Mouse (Mus musculus) urinary bladder, adult 2 months (tissue): ENCODE measurements around the gene Kat6b. TPM values are rescaled to one million over a fixed set of nuclear protein-coding genes. Genes with fewer than 3 reads are reported as not detected.
"Not testable (repeated sequence)": the region's sequence is repeated elsewhere in the genome, so short reads cannot be mapped to it uniquely, and the experiment has no call there.

Experiments
- DNase-seq: peaks from one replicate; pipeline ENCODE4 v3.0.0; 2022; ENCODE audit warnings: low spot score
- polyA plus RNA-seq: library from polyadenylated mRNA; depleted of rRNA; stranded (reverse); fragments of >200 nt; gene quantifications from 2 replicates; pipeline ENCODE4 v1.2.3, GENCODE M21; 2012

Kat6b gene
- polyA plus RNA-seq, 1 experiment = 10.2 TPM

DNA sequence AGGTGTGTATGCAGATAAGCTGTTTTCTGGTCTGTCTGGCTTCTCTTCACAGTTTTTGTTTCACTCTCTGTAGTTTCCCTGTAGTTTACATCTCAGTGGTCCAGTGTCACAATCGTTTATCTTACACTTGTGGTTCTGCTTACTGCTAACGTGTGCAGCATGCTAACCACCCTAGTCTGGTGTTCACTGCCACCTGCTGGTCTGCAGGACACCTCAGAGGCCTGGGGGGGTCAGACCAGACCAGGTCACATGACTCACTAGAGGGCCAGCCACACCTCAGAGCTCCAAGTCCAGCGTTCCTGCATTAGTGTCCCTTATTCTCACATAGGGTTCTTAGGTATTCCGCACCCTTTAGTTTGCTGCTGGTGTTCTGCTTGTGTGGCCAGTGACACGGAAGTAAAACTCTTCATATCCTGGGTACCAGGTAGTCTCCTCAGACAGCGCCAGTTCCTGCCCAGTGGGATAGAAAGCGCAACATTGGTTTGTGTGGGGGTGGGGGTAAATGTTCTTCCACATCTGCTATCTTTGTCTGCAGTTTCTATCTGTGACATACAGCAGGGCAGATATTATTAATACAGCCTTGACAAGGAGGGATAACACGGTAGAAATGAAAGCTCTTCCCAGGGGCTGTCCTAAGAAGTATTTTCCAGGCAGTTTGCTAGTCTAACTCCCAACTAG is 181.4 kb downstream of the Kat6b start:
- DNase-seq = no peak

DNA sequence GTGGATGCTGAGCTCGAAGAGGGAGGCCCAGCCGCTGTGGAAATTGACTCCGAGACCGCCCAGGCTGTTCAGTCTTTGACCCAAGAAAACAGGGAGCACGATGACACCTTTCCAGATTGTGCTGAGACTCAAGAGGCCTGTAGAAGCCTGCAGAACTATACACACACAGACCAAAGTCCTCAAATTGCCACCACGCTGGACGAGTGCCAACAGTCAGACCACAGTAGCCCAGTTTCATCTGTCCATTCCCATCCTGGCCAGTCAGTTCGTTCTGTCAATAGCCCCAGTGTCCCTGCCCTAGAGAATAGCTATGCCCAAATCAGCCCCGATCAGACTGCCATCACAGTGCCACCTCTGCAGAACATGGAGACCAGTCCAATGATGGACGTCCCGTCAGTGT is 188.0 kb downstream of the Kat6b start:
- no peak for DNase-seq

DNA sequence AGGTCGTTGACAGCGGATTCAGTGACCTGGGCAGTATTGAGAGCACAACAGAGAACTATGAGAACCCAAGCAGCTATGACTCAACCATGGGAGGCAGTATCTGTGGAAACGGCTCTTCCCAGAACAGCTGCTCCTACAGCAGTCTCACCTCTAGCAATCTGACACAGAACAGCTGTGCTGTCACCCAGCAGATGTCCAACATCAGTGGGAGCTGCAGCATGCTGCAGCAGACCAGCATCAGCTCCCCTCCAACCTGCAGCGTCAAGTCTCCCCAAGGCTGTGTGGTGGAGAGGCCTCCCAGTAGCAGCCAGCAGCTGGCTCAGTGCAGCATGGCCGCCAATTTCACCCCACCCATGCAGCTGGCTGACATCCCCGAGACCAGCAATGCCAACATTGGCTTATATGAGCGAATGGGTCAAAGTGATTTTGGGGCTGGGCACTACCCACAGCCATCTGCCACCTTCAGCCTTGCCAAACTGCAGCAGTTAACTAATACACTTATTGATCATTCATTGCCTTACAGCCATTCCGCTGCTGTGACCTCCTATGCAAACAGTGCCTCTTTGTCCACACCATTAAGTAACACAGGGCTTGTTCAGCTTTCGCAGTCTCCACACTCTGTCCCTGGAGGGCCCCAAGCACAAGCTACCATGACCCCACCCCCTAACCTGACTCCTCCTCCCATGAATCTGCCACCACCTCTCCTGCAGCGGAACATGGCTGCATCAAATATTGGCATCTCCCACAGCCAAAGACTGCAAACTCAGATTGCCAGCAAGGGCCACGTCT is 188.6 kb downstream of the Kat6b start:
- DNase-seq = no peak

DNA sequence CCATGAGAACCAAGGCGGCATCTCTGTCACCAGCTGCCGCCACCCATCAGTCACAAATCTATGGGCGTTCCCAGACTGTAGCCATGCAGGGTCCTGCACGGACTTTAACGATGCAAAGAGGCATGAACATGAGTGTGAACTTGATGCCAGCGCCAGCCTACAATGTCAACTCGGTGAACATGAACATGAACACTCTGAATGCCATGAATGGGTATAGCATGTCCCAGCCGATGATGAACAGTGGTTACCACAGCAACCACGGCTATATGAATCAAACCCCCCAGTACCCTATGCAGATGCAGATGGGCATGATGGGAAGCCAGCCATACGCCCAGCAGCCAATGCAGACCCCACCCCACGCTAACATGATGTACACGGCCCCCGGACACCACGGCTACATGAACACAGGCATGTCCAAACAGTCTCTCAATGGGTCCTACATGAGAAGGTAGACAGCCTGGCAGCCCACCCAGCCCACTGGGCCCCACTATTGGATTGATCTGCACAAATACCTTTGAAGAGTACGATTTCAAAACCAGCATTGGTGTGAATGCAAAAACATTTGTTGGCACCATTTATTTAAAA is 189.3 kb downstream of the Kat6b start:
- DNase-seq = not testable (repeated sequence)

DNA sequence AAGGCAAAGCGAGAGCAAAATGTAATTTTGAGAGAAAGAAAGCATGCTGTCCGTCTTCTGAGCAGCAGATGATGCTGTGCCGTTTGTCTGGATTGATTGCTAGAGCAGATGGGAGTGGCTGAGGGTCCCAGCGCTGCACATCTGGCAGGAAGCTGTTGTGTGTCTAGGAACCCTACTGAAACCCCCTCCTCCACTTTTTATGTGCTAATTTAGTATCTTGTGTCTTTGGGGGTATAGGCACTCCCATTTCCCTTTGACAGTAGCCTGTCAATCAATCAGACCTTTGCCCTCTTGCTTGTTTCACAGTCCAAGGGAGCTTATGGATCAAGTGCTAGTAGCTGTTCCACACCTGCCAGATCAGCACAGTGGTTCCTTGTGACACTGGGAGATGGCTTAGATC is 191.9 kb downstream of the Kat6b start:
- no peak for DNase-seq

DNA sequence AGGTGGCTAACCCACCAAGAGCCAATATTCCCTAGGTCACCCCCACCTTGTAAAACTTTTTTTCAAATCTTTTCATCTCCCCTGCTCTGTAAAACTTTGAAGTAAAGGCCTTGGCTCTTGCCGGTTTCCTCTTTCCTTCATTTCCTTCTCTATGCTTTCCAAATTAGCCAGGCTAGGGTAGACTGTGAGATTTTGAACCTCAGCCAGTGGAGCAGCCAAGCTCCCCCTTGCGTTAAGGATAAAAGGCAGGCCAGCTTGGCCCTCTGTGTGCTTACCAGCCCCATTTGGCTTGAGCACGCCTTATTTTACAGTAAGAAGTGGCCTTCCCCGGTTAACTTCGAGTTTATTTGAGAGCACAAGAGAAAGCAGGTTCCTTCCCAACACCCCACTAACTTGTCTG is 193.2 kb downstream of the Kat6b start:
- DNase-seq = no peak

DNA sequence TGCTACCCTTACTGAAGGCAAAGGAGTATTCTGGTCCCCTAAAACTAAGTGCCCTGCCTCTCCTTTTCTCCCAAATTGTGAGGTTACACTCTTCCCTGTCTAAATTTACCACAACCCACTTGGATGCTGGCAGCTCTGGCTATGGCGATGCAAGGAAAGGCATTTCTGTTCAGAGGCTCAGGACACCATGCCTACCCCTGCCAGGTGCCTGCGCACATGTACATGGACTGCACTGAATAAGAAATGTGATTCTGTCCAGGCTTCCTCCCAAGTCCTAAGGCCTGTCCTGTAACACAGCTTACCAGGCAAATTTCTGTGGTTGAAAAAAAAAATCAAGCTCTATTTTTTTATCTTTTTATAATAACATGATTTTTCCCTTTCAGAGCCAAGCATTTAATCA is 195.0 kb downstream of the Kat6b start:
- DNase-seq = no peak

DNA sequence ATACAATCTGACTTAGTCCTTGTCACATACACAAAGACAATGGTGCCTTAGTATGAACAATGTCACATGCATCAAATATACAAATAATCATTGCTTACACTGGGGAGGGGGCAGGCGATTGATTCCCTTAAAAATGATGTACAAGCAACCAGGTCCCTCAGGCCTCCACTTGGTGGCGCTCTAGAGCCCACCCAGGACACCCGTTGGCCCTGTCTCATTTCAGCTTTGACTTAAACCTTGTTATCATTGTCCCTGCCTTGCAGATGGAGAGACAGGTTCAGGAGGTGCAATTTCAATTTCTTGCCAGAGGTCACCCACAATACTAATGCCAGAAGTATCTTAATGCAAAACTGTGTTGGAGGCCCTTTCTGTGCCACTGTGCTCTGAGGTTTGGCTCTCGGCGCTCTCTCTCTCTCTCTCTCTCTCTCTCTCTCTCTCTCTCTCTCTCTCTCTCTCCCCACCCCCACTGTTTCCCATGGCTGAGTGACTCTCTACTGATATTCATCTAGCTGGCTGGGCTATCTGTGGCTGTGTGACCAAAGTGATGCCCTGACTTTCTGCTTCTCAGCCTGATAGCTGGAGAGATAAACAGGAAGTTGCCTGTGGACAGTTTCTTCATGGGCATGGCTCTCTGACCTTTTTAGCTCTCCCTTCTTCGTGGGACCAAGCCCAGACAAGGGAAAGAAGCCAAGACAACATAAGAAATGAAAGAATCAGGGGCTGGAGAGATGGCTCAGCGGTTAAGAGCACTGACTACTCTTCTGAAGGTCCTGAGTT is 197.5 kb downstream of the Kat6b start:
- DNase-seq = no peak

DNA sequence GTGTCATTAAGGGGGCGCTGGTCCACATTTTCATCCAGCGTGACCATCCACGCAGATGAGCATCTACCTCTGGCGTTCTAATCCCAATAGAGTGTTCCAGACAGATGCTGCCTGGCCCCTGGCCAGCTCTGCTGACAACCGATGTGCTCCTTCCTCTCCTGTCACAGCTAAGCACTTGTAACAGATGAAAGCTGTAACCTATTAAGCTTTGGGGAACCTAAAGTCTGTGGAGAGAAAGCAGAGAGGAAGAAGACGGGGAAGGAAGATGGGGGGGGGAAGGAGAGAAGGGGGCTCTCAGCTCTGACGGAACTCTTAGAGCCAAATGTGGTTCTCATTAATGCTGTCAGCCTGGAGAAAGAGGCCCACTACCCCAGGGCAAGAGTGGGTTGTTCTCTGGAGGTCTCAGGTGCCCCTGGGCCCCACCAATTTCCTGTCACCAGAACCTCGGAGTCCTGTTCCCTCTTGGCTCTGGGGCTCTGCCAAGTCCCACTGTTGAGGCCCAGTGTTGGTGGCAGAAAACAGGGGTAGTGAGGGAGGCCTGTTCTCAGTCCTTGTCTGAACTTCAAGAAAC is 198.5 kb downstream of the Kat6b start:
- no peak for DNase-seq

DNA sequence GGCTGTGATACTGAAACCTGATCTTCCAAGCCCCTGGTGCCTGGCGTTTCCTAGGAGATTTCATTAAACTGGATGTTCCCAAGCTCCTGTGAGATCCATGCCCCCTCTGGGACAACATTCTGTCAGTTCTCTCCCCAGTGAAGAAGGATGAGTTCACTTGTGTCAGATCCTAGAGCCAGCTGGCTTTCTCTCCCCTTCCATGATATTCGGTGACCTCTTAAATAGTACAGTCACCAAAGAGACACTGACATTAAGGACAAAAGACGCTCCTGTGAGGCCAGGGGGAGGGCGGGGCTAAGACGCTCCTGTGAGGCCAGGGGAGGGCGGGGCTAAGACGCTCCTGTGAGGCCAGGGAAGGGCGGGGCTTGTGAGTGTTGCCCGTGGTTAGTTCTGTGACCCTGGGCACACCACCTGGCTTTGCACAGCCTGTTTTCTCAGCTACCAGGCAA is 201.5 kb downstream of the Kat6b start:
- DNase-seq = no peak

DNA sequence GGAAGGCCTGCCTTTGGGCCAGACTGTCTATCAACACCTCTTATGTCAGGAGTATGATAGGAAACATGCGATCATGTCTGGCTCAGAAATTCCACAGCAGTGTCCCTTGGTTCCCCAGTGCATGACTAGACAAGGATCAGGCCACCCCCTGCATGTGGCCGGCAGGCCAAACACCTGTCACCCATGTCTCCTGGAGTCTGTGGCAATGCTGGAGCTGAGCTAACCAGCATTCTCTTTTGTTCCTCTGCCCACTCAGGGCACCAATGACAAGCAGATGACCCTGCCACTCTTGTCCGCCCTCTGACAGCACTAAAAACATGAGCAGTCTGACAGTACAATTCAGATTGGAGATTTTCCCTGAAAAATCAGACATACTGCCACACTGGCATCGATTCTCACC is 202.6 kb downstream of the Kat6b start:
- no peak for DNase-seq

DNA sequence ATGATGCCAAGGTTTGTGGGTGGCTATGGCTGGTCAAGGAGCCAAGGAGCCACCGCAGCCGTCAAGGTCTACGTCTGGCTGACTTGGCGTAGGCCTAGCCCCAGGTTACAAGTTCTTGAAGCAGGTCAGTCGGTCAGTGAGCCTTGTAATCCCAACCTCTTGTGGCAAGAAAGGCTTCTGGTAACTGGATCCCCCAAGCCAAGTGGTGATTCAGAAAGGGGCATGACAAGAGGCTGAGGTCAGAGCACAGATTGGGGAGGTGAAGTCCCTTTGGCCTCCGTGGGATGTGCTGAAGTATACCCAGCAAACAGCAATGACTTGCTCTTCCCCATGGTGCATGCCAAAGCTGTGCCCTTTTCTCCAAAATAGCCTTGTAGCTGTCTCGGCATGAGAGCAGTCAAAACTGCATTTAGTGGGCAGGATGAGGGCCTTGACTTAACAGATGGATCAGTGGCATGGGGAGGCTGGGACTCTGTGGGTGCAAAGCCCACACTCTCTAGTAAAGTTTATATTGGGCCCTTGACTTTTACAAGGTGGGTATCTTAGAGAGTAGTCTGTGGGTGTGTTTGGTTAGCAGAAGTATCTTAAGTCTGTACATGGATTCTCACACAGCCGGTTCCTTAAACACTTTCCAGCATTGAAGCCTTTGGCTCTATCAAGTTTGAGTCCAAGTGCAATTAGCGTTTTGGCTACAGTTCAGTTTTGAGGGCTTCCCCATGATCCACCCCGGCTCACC is 204.3 kb downstream of the Kat6b start:
- DNase-seq = no peak

DNA sequence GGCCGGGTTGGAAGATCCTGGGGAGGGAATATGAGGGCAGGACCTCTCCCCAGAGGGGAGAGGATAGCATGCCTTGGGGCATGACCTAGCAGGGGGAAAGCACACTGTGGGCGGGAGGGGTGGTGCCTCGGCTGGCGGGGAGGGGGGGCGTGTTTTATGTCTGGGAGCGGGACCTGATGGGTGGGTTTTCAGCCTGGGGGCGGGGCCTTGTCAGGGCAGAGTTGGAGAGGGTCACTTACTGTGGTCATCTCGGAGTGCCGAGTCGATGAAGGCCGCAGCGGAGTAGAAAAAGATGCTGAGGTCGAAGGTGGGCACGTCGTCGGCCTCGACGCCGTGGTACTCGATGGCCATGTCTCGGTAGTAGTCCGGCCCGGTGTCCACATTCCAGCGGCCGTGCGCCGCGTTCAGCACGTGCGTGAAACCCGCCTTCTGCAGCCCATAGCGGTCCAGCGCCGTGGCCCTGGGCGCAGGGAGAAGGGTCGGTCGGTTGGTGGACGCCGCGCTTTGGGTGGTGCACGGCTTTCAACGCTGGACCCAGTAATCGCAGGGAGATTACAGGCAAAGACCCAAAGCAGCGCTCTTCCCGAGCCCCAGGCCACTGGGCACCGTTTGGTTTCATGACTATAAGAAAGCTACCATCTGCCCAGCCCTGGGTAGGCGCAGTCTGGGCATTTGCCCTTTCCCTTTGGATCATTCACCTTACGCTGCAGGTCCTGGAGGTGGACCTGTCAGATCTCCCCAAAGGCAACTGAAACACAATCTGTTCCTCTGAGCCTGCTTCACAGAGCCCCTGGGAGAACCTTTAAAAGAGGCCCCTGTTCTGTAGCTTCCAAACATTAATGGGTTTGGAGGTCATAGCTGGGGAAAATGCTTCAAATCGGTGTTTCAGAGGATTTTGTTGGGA is 205.4 kb downstream of the Kat6b start:
- DNase-seq = no peak

DNA sequence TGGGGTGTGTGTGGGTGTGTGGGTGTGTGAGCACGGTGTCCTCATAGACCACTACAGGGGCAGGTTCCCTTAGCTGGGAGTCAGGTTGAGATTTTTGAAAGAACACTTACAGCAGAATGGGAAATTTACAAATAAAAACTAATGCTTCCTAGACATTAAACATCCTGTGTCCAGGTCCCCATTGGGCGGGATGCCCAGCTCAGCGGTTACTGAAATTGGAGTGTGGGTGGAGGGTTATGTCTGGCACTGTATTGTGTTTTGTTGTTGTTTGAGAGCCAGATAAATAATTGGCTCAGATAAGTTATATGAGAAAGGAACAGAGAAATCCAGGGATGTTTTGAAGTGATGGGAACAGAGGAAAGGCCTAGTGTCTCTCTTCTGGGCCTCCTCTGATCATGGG is 209.8 kb downstream of the Kat6b start:
- no peak for DNase-seq

DNA sequence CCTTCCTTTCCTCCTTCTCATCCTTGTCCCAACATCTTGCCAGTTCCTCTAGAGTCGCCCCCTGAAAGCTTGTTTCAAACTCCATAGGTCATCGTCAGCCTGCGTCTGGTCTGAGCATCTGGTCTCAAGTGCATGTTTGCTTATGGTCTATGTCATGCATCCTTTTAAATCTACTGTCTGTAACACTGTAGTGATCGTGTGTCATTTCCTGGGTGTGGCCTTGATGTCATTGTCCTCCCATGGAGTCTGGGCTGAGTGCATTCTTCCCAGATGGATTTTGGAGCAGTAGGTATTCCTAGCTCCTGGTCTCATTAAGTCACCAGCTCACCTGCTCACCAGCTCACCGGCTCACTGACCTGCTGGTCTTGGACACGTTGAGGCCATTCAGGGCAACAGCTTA is 213.8 kb downstream of the Kat6b start:
- no peak for DNase-seq

DNA sequence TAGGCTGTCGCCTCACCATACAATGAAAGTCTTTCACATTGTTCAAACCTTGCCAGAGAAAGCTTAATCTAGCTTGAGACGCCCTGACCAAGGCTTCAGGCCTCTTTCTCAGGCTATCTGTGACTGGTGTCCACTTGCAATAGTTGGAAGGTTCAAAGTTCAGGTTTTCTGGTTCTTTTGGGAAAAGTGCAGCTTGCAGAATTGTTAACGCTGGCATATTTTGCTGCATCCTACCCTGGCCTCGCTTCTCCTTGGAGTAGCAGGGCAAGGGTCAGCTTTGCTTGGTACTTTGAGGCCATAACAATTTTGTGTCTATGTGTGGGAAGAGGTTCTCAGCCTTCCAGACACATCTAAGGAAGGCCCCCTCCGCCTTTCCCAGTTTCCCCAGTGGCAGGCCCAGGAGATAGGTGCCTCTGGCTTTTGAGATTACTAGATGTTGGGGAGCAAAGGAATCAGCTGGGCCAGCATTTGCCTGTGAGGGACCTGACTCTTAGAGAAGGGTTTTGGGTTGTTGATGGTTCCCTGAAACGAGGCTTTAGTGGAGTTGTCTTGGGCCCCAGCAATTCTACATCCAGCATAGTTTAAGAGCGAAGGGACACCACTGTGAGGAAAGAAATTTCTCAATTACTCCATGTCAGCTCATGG is 215.1 kb downstream of the Kat6b start:
- no peak for DNase-seq

DNA sequence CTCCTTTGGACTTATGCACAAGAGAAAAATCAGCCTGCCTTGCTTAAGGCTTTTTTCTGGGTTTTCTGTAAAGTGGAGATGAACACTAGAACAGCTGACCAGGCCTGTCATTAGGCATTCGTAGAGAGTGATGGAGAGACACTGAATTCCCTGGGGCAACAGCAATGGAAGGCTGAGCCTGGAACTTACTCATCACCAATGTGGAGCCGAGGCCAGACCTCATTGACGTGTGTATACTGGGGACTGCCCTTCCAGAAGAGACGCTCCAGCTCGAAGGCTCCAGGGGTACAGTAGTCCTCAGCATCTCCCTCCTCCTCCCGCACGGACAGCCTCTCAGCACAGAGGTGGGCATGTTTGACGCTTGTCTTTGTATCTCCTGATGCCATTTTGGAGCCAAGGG is 221.5 kb downstream of the Kat6b start:
- no peak for DNase-seq

DNA sequence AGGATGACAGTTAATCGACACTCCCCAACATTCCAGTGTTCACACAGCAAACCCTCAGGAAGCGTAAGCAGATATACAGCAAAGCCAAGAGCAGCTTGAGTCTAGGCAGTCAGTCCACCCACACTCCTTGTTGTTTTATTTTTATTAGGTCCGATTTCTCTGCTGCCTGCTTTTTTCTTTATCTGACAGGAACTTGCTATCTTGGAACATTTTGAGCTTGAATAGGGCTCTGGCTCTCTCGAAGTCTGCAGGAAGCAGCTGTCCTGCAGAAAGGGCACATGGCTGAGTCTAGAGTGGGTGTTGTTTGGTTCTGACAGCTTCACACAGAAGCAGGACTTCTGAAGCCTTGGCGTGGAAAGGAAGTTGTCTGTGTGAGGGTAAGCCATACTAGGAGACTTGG is 222.0 kb downstream of the Kat6b start:
- no peak for DNase-seq

DNA sequence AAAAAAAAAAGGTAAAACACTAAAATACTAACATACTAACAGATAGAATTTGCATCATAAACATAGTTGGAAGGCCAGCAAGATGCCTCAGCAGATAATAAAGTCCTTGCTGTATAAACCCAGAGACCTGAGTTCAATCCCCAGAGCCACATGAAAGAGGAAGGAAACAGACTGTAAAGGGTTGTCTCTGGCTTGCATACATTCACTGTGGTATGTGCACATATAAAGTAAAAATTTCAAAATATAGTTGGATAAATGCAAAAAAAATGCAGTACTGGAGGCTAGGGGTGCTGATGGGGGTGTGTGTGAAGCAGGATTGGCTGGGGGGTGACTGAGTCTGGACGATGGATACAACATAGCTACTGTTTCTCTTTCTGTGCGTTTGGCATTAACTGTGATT is 224.2 kb downstream of the Kat6b start:
- no peak for DNase-seq
